Mouse (Mus musculus) intestine, embryonic 16.5 days (tissue): Measurements from ENCODE around the gene Bex1. TPM values are rescaled to one million over a fixed set of nuclear protein-coding genes. Genes with fewer than 3 reads are reported as not detected.
A peak's percentile ranks its signal among the peaks of the same experiment; 100 is the strongest.

Experiments used
- ATAC-seq: fragments of 200-750 bp; cut with Nextera tagmentation; 2 replicates; pipeline ENCODE4 v1.8.0; 2017; ENCODE audit warnings: moderate TSS enrichment, moderate library complexity
- H3K27ac ChIP-seq: fragments of 300-500 bp; sonication (generic); 2 replicates; pipeline ENCODE4 v1.5.1; 2014; ENCODE audit warnings: mild to moderate bottlenecking, low read length
- H3K27me3 ChIP-seq: fragments of 300-500 bp; sonication (generic); replicated peaks from 2 replicates; pipeline ENCODE4 v1.6.1; 2014; ENCODE audit warnings: low read length, control low read depth, mixed read lengths; ENCODE audit not compliant: control insufficient read depth, insufficient read depth
- H3K36me3 ChIP-seq: fragments of 300-500 bp; sonication (generic); 2 replicates; pipeline ENCODE4 v1.6.1; 2014; ENCODE audit warnings: low read length, control low read depth; ENCODE audit not compliant: control insufficient read depth, insufficient read depth
- H3K4me1 ChIP-seq: fragments of 300-500 bp; sonication (generic); 2 replicates; pipeline ENCODE4 v1.6.1; 2014; ENCODE audit warnings: low read length, control low read depth, mixed read lengths; ENCODE audit not compliant: control insufficient read depth, insufficient read depth
- H3K4me2 ChIP-seq: fragments of 300-500 bp; sonication (generic); 2 replicates; pipeline ENCODE4 v1.6.1; 2014; ENCODE audit warnings: low read depth, low read length, control low read depth
- H3K4me3 ChIP-seq: fragments of 300-500 bp; sonication (generic); 2 replicates; pipeline ENCODE4 v1.5.1; 2014; ENCODE audit warnings: mild to moderate bottlenecking, low read length
- H3K9ac ChIP-seq: fragments of 300-500 bp; sonication (generic); 2 replicates; pipeline ENCODE4 v1.6.1; 2014; ENCODE audit warnings: low read depth, low read length
- H3K9me3 ChIP-seq: fragments of 300-500 bp; sonication (generic); 2 replicates; pipeline ENCODE4 v1.6.1; 2016; ENCODE audit warnings: low read length, control low read depth; ENCODE audit not compliant: control insufficient read depth
- WGBS: fragments of 180-500 bp; shearing (Covaris S2); extraction: QIAGEN DNeasy Blood & Tissue Kit; methylation state at CpG from one replicate; pipeline ENCODE4 v1.1.7; 2014; 5-methylcytosine and 5-hydroxymethylcytosine counted together
- microRNA-seq: library from miRNA; unstranded; fragments of <30 nt; microRNA quantifications from one replicate; pipeline ENCODE4, GENCODE M21; 2016
- polyA plus RNA-seq: library from polyadenylated mRNA; unstranded; fragments of >200 nt; fragmentation: Nextera tagmentation; extraction: Ambion mirVana; gene quantifications from 2 replicates; pipeline ENCODE4 v1.2.1, GENCODE M21; 2015

Gene Bex1
- polyA plus RNA-seq, 1 experiment from 2014 or later: 167 TPM

GRCm38 (mm10) chrX:136180897-136181553 is 34.3 kb downstream of the Bex1 start:
- no peak for ATAC-seq
- H3K9me3 ChIP-seq: no peaks in the 10 kb centered on the region; the same call in 1 of the 2 replicates
- H3K4me1 ChIP-seq: no peaks in the 10 kb centered on the region
- H3K9ac ChIP-seq: no peak overlapping the region
- no peaks in the 10 kb centered on the region for H3K36me3 ChIP-seq
- H3K27ac ChIP-seq: no peak overlapping the region
- no peaks in the 10 kb centered on the region for H3K27me3 ChIP-seq
- 40% methylated on average over 11 of the region's 11 CpGs for WGBS
- no peak overlapping the region for H3K4me2 ChIP-seq
- H3K4me3 ChIP-seq: no peak overlapping the region

GRCm38 (mm10) chrX:136172786-136173185 is 42.5 kb downstream of the Bex1 start:
- peak overlapping the region; percentile 40; the same call in 1 of the 2 replicates for H3K9ac ChIP-seq
- no peaks in the 10 kb centered on the region for H3K36me3 ChIP-seq
- H3K27ac ChIP-seq: 0 out of 2 replicates have a peak overlapping the region, but pooled peaks have one; percentile 28
- 37% methylated on average over 10 of the region's 10 CpGs for WGBS
- H3K9me3 ChIP-seq: no peaks in the 10 kb centered on the region
- peaks cover 3% of the 10 kb centered on the region; the same call in 1 of the 2 replicates for H3K4me1 ChIP-seq
- H3K4me3 ChIP-seq: peak overlapping the region; percentile 31
- H3K4me2 ChIP-seq: peak overlapping the region; percentile 47
- no peaks in the 10 kb centered on the region for H3K27me3 ChIP-seq
- no peak for ATAC-seq

DNA sequence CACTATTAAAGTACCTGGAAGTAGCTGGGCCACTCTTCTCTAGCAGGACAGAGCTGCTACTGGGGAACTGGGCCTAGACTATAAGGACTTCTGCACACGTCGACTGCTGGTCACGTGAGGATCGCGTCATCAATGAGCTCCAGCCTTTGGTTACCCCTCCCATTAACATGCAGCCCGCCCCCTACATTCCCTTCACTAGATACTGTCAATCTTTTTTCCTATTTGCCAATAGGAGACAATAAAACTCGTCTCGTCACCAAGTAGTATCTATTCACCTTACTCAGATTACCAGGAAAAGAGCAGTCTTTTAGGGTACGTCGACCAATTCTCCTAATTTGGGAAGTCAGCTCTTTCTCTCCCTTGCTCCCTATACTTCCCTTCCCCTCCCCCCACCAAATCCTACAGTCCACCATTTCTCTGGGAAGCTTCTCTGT is 43.2 kb downstream of the Bex1 start, which contains the start of gene Tceal8:
TSS of gene Tceal8 (minus strand) at position 225 of the 434 bp plus-strand sequence.
- H3K4me1 ChIP-seq: peaks cover 3% of the 10 kb centered on the region
- peak; percentile 95 for ATAC-seq
- peak within 1 kb of the TSS; percentile 60 for H3K4me3 ChIP-seq
- no peaks in the 10 kb centered on the region for H3K27me3 ChIP-seq
- H3K4me2 ChIP-seq: peak within 1 kb of the TSS; percentile 51
- WGBS: 17% methylated on average over 10 of the region's 10 CpGs
- no peaks in the 10 kb centered on the region for H3K36me3 ChIP-seq
- H3K9ac ChIP-seq: peak within 1 kb of the TSS; percentile 71
- H3K27ac ChIP-seq: peak within 1 kb of the TSS; percentile 90
- no peaks in the 10 kb centered on the region for H3K9me3 ChIP-seq

- ATAC-seq: peak; percentile 70
- Histone ChIP-seq H3K27ac (peak overlapping the region; percentile 90), H3K4me1 (peaks cover 3% of the 10 kb centered on the region), H3K4me3 (peak overlapping the region; percentile 60), H3K9me3 (no peaks in the 10 kb centered on the region), H3K4me2 (peak overlapping the region; percentile 51), H3K36me3 (no peaks in the 10 kb centered on the region), H3K9ac (peak overlapping the region; percentile 71), H3K27me3 (no peaks in the 10 kb centered on the region)
- 19% methylated on average over 24 of the region's 24 CpGs for WGBS
Observed at GRCm38 (mm10) chrX:136171189-136172117, 43.9 kb downstream of the Bex1 start.

DNA sequence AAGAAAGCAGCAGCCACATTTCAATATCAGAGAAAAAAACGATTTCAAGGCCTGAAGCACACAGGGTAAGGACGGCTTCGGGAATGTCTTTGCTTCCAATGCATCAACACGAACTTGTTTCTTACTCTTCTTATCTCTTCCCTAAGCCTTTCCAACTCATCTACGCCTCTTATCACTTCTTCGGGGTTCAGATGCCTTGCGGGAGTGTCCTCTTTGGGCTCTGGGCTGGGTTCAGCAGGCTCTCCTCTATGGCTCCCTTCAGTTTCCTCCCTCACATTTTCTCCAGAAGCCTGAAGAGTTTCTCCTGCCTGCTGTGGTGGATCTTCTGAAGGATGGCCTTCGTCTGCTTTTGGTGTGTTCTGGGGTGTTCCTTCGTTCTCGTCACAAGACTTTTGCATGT is 44.7 kb downstream of the Bex1 start:
- Histone ChIP-seq H3K27ac (no peak overlapping the region), H3K9ac (peak overlapping the region; percentile 23; the same call in 1 of the 2 replicates), H3K4me2 (peak overlapping the region; percentile 51), H3K4me3 (peak overlapping the region; percentile 60), H3K4me1 (peaks cover 3% of the 10 kb centered on the region), H3K27me3 (no peaks in the 10 kb centered on the region), H3K36me3 (no peaks in the 10 kb centered on the region), H3K9me3 (no peaks in the 10 kb centered on the region)
- no peak for ATAC-seq
- WGBS: 42% methylated on average over 10 of the region's 10 CpGs

Small RNAs within 50 kb of the gene (microRNA-seq; reads per million reads assigned to microRNA genes)
- not detected for gene Mir6383

Other genes with a start within 250 kb of the Bex1 start
- gene Arxes2, start 221.7 kb downstream of the Bex1 start, polyA plus RNA-seq: 65.3 and 66.9 TPM in 2 replicates
- gene Arxes1, start 182.1 kb downstream of the Bex1 start, polyA plus RNA-seq: 19.3 and 22.1 TPM in 2 replicates
- 106 and 108 TPM in 2 replicates for gene Bex2, start 147.3 kb downstream of the Bex1 start, polyA plus RNA-seq
- 0.11 and 0.12 TPM in 2 replicates for gene Nxf3, start 130.3 kb downstream of the Bex1 start, polyA plus RNA-seq
- 242 and 258 TPM in 2 replicates for gene Bex4, start 76.5 kb downstream of the Bex1 start, polyA plus RNA-seq
- 232 and 243 TPM in 2 replicates for gene Tceal8, start 43.2 kb downstream of the Bex1 start, polyA plus RNA-seq
- 3.8 and 4.3 TPM in 2 replicates for gene Tceal5, start 11.6 kb downstream of the Bex1 start, polyA plus RNA-seq
- 0.84 and 0.95 TPM in 2 replicates for gene Tceal7, start 734 bp downstream of the Bex1 start, polyA plus RNA-seq
- 556 and 559 TPM in 2 replicates for gene Tceal9, start 29.6 kb upstream of the Bex1 start, polyA plus RNA-seq
- 355 and 360 TPM in 2 replicates for gene Bex3, start 54.7 kb upstream of the Bex1 start, polyA plus RNA-seq